Mouse (Mus musculus): Measurements from ENCODE around the gene Rpl9.

Rpl9 gene

DNA sequence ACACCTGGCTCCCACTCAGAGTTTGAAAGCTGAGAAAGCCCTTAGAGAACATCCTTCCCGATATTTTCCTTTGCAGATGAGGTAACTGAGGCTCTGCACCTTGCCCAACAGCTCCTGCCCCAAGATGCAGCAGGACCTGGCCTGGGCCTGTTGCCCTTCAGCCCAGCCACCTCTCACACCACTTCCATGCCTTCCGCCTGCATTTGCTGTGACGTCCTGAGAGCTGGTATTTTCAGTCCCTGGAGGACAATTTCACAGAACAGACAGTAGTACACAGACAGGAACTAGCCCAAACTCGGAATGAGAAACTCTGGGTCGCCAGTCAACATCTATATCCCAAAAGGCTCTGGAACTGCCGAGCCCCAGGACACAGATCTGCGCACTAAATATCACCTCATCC, 16.5 kb downstream of the Rpl9 start:
- DNase-seq (ENCODE audit: low spot score in 2 of 2), result no peak

DNA sequence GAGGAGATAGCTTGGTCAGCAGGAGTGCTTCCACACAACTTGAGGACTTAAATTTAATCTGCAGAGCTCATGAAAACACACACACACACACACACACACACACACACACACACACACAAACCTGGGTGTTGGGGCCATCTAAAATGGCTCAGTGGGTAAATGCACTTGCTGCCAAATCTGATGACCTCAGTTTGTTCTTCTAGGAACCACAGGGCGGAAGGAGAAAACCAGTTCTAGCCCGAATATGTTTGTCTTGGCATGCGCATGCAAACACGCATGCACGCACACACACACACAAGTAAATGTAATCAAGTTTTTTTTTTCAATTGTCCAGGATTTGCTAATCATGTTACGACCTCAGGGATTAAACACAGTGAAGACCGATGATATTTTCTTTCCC, 19.7 kb downstream of the Rpl9 start:
- DNase-seq (ENCODE audit: low spot score in 2 of 2), result no peak

DNA sequence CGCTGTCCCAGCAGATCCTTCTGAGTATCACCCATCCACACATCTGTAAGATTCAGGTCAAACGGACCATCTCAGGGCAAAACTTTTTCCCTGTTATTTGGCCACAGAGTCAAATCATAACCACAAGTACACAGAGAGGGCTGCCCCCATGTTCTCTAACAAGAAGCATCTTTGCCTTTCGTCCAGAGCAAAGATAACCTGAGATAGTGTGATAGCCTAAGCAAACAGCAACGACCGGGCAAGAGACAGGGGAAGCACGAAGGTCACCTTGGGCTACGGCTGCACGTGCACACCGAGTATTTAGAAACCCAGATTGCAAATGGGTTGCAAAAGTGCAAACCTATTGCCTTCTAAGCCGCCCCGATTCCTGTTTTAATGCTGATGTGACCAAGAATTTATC, 23.4 kb downstream of the Rpl9 start:
- DNase-seq (ENCODE audit: low spot score in 2 of 2), result no peak

DNA sequence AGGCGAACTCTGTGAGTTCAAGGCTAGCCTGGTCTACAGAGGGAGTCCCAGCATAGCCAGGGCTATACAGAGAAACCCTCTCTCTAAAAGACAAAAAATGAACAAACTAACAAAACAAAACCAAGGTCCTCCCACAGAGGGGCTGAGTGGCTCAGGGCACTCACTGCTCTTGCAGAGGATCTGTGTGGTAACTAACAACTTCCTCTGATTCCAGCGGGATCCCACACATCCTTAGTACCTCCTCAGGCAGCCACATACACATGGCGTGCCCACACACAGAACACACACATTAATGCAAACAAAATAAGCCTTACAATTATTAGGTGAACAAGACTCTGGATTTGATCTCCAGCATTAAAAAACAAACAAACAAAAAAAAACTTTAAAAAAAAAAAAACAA, 33.5 kb downstream of the Rpl9 start:
- no peak for DNase-seq (ENCODE audit: low spot score in 2 of 2)

DNA sequence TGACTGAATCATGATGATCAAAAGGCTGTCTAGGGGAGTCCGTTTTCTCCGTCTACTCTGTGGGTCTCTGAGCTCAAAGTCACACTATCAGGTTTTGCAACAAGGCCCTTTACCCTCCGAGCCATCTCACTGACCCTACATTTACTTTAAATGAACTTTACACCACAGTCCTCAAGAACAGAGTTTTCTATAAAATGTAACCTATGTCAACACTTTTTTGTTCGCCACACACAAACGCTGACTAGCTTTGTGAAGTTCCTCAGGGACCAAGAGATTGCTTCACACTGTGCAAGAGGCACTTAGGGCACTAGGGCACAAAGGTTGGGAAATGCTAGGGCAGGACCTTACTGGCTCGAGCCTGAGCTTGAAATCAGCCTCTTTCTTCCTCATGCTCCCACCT, 34.4 kb downstream of the Rpl9 start:
- no peak for DNase-seq (ENCODE audit: low spot score in 2 of 2)

DNA sequence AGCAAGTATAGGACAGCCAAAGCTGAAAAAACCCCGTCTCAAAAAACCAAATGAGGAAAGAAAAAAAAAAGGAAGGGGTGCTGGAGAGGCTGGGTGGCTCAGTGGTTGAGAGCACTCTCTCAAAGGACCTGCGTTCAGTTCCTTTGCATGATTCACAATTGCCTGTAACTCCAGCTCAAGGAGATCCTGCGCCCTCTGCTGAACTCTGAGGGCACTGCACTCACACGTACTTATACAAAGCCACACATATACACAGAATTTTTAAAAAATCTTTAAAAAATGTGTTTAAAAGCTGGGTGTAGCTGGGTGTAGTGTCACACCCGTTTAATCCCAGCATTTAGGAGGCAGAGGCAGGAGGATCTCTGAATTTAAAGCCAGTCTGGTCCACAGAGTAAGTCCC, 36.3 kb downstream of the Rpl9 start:
- DNase-seq (ENCODE audit: low spot score in 2 of 2), result no peak

DNA sequence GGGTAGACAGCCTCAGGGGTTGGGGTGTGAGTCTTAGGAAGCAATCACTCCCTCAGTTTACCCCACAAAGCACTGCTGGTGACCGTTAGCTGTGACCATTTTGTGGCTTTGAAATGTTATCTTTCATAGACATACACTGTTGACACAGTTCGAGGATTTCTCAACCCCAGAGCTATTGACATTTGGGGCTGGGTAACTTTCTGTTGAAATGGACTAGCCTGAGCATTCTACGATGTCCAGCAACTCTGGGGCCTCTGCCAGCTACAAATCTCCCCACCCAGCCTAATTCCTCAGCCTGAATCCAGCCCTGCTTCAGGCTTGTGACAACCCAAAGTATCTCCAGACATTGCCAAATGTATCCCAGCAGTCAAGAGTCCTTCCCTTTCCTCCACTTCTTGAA, 37.1 kb downstream of the Rpl9 start:
- no peak for DNase-seq (ENCODE audit: low spot score in 2 of 2)

DNA sequence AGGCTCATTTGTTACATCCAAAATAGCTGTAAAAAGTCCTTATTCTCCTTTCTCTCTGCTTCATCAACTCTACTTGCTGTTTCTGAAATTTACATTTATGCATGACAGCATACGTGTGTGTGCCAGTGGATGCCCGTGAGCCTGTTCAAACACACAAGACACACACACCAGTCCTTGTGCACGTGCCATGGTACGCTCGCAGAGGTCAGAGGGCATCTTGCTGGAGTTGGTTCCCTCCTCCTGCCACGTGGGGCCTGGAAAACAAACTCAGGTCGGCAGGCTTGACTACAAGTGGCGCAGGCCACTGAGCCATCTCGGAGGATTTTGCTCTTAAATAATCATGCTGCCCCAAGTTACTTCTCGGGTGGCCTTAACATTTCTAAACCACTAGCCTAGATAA, 40.7 kb downstream of the Rpl9 start:
- no peak for DNase-seq (ENCODE audit: low spot score in 2 of 2)

DNA sequence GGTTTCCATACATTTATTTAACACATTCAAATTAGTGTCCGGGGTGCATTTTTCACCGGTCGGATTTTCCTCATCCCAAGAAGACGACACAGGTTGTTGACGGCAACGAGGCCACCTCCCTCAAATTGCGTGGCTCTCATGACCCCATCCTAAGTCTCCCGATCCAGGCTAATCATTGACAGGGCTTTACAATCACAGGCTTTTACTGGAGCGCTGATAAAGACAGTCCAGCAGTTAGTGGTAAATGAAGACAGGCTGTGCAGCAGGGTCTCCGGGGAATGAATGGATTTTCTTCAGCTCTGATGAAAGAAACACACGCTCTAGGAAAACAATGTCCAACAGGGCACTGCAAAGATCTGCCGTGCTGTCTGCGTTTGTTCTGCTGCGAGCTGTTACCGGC, 43.1 kb downstream of the Rpl9 start, which contains the start of gene Klb:
TSS of gene Klb (plus strand) at position 147 of the 400 bp plus-strand sequence.
- no peak for DNase-seq (ENCODE audit: low spot score in 2 of 2)

DNA sequence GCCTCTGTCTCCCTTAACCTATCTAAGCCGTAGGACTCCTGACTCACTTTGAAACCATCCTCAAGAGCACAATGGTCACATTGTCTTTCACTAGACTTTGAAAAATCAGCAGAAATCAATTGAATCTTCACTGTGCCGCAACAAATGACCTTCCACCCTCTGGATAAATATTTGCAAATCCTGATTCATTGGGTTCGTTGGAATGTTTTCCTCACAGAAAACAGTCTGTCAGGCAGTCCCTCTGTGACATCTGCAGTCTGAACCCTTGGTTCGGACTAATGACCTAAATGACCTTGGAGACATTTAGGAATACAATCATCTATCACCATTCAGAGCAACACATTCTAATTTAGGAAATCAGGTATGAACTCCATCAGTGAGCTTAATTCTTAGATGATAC, 51.1 kb downstream of the Rpl9 start:
- DNase-seq (ENCODE audit: low spot score in 2 of 2), result no peak

DNA sequence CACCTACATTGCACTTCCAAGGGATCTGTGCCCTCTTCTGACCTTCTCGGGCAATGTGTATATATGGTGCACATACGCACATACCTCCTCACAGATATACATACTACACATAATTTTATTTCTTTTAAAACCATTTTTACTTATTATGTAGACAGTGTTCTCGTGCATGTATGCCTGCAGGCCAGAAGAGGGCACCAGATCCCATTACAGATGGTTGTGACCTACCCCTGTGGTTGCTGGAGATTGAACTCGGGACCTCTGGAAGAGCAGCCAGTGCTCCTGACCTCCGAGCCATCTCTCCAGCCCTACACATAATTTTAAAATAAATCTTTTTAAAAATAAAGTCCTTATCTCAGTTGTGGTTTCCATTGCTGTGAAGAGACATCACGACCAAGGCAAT, 52.9 kb downstream of the Rpl9 start:
- DNase-seq (ENCODE audit: low spot score in 2 of 2), result no peak

Measured in frontal cortex, postnatal 10 days (tissue).